Mouse (Mus musculus) retina, postnatal 7 days (tissue): ENCODE measurements at regions not wholly inside any gene's neighbourhood (a gene's known extent, or its start where the extent isn't known, plus 50 kb on each side); places are given as distances from the start of the nearest gene placed in this dataset.

Experiments
- DNase-seq: peaks from one replicate; pipeline ENCODE4 v3.0.0-alpha.2; 2012; ENCODE audit warnings: low read depth, low spot score

- no peak for DNase-seq
Measured at GRCm38 (mm10) chr15:61770721-61771542, 848.1 kb upstream of the A1bg start.

DNA sequence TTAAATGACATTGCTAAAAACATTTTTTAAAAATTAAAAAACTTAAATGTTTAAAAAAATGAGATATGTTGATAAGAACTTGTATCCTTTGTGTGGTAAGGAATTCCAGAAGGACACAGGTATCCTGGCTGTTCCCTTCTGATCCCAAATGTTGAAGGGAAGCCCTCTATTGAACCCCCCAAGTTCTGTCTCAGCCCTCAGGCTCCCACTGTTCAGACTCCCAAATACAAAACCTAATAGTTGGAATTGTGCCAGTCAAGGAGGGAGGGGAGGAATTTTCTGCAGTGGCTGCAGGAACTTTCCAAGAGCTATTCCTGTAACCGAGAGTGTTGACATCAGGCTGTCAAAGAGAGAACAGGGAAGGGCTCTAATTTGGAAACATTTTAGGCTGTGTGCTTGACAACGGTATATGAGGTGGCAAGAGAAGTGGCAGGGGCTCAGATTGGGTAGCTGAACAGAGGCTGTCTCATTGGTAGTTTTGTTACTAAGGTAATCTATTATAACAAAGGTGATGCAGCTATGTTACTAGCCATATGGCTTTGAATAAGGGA is 843.8 kb upstream of the A1bg start:
- no peak for DNase-seq

- no peak for DNase-seq
Measured at GRCm38 (mm10) chr15:61753802-61754201, 831.0 kb upstream of the A1bg start.

- no peak for DNase-seq
Measured at GRCm38 (mm10) chr15:61723696-61724095, 800.9 kb upstream of the A1bg start.

DNA sequence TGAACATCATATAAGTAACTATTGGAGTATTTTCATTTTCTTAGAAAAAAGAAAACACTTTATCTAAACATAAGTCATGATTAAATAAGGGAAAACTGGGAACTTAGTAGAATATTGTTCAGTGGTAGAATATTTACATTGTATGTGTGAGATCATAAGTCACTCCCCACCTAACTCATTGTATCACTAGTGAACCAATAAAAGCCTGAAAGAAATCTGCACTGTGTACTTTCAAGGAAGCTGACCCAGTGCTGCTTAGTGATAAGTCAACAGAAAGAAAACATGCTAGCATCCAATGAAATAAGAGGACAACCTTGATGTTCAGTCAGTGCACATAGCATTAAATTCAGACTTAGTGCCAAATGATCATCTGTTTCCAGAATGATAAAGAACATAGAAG is 795.7 kb upstream of the A1bg start:
- DNase-seq: no peak

- no peak for DNase-seq
Measured at GRCm38 (mm10) chr15:61717216-61717615, 794.4 kb upstream of the A1bg start.

GRCm38 (mm10) chr15:61713953-61714352 is 791.1 kb upstream of the A1bg start:
- no peak for DNase-seq

- no peak for DNase-seq
Measured at GRCm38 (mm10) chr15:61708928-61709327, 786.1 kb upstream of the A1bg start.

GRCm38 (mm10) chr15:61707952-61708351 is 785.1 kb upstream of the A1bg start:
- DNase-seq: no peak

- DNase-seq: no peak
Measured at GRCm38 (mm10) chr15:61692679-61693078, 769.9 kb upstream of the A1bg start.

DNA sequence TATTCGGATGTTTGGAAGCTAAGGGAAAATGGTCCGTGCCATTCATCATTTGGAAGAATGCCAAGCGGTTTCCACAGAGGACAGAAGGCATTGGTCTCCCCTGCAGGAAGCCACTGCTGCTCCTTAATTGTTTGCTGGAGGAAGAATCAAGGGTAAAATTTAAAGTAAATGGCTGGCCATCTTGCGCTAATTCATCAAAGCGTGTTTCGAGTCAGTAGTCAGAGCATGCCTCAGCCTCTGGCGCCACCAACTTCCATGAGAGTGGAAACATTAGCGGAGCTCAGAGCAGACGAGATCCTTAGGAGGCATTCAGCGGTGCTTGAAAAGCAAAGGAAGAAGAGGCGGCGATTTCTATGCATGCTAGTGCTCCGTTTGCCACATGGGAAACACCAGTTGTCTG is 767.6 kb upstream of the A1bg start:
- DNase-seq: peak; percentile 11

GRCm38 (mm10) chr15:61689776-61690397 is 767.1 kb upstream of the A1bg start:
- DNase-seq: no peak

DNA sequence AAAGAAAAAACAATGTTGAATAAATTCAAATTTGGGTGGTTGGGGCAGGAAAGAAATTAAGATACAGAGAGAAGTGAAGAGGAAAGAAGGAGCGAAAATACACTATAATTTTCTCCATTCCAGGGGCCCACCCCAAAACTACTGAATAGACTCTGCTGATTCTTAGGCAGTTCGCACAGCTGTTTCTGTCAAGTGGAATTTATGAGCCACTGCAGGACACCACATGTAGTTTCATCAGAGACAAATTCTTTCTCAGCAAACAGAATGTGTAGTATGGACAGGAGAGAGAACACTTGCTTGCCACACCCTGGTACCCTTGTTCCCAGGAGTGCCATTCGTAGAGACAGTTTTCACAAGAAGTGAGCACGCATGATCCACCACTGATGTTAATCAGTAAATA is 760.2 kb upstream of the A1bg start:
- no peak for DNase-seq

GRCm38 (mm10) chr15:61670556-61670955 is 747.7 kb upstream of the A1bg start:
- no peak for DNase-seq

- no peak for DNase-seq
Measured at GRCm38 (mm10) chr15:61660581-61660980, 737.8 kb upstream of the A1bg start.

GRCm38 (mm10) chr15:61656951-61657350 is 734.1 kb upstream of the A1bg start:
- no peak for DNase-seq

- DNase-seq: no peak
Measured at GRCm38 (mm10) chr15:61654846-61655245, 732.0 kb upstream of the A1bg start.

DNA sequence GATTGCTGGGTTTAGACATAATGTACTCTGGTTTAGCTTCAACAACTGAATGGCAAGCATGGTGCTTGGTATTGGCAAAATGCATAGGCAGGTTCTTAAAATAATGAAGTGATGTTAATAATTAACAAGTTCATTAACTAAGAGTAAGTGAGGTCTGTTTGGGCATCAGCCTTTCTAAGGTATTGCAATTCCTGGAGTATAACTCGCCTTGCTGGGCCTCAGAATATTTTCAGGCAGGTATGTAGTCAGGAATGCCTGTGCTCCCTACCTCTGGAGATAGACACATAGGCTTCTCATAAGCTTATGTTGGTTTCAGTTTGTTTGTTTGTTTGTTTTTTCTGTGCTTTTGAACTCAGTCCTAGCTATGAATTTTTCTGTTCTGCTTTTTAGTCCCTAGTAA is 731.0 kb upstream of the A1bg start:
- no peak for DNase-seq

GRCm38 (mm10) chr15:61618638-61619500 is 696.1 kb upstream of the A1bg start:
- DNase-seq: no peak

GRCm38 (mm10) chr15:61610662-61611061 is 687.9 kb upstream of the A1bg start:
- DNase-seq: no peak

DNA sequence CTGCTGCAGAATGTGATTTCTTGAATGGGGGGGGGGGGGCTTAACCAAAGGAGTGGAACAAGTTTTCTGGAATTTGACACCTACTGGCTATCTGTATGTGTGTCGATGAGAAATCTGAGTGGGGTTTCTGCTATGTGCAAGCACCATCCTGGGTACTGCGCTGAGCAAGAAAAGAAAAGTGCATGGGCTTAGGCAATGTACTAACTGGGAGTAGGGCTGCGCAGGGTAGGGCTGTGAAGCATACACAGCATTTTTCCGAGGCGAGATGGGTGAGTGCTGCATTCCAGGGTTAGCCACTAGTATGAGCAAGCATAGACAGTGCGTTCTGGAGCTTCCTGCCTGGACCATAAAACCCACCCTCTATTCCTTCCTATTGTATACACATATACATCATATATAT is 686.8 kb upstream of the A1bg start:
- no peak for DNase-seq

- DNase-seq: no peak
Measured at GRCm38 (mm10) chr15:61608301-61608731, 685.5 kb upstream of the A1bg start.
